Mouse (Mus musculus): ENCODE results near the gene Tex9.

GRCm38 (mm10) chr9:72404934-72405333, 87.1 kb downstream of the Tex9 start:
- TF ChIP-seq POLR2A (IDR thresholded peaks at IDR 0.05; ENCODE audit: insufficient read depth, low read depth, low read length) = no peak
- TF ChIP-seq CTCF (IDR thresholded peaks at IDR 0.05; ENCODE audit: insufficient read depth, low read depth, low read length) = no peak
